Mouse (Mus musculus): Measurements from ENCODE around the gene Zfp955b. TPM values are rescaled to one million over a fixed set of nuclear protein-coding genes. Genes with fewer than 3 reads are reported as not detected.

The Zfp955b gene
- polyA plus RNA-seq, 1 experiment from 2014 or later = 10.3 TPM

Other genes starting within 250 kb of the Zfp955b start
- gene 4921501E09Rik, start 221.5 kb upstream of the Zfp955b start, polyA plus RNA-seq (2015; fragmentation: Nextera tagmentation; extraction: Ambion mirVana) = not detected in 2 replicates
- 4.4 and 5.6 TPM in 2 replicates for gene Zfp563, start 200.2 kb upstream of the Zfp955b start, polyA plus RNA-seq (2015; fragmentation: Nextera tagmentation; extraction: Ambion mirVana)
- 0.08 and 0.12 TPM in 2 replicates for gene Morc2b, start 149.9 kb upstream of the Zfp955b start, polyA plus RNA-seq (2015; fragmentation: Nextera tagmentation; extraction: Ambion mirVana)
- gene Olfr55, start 121.1 kb upstream of the Zfp955b start, polyA plus RNA-seq (2015; fragmentation: Nextera tagmentation; extraction: Ambion mirVana) = not detected in 2 replicates
- gene Olfr239, start 98.2 kb upstream of the Zfp955b start, polyA plus RNA-seq (2015; fragmentation: Nextera tagmentation; extraction: Ambion mirVana) = 0.05 TPM in 1 of 2 replicates, not detected in the other
- gene Olfr1564, start 67.9 kb upstream of the Zfp955b start, polyA plus RNA-seq (2015; fragmentation: Nextera tagmentation; extraction: Ambion mirVana) = 0.03 TPM in 1 of 2 replicates, not detected in the other
- 16.0 and 17.4 TPM in 2 replicates for gene Zfp955a, start 34.4 kb upstream of the Zfp955b start, polyA plus RNA-seq (2015; fragmentation: Nextera tagmentation; extraction: Ambion mirVana)
- gene Olfr63, start 24.9 kb upstream of the Zfp955b start, polyA plus RNA-seq (2015; fragmentation: Nextera tagmentation; extraction: Ambion mirVana) = 0.04 TPM in 1 of 2 replicates, not detected in the other
- gene Zfp81, start 69.3 kb downstream of the Zfp955b start, polyA plus RNA-seq (2015; fragmentation: Nextera tagmentation; extraction: Ambion mirVana) = 6.3 and 6.5 TPM in 2 replicates
- 6.7 and 7.9 TPM in 2 replicates for gene Zfp101, start 105.1 kb downstream of the Zfp955b start, polyA plus RNA-seq (2015; fragmentation: Nextera tagmentation; extraction: Ambion mirVana)
- not detected in 2 replicates for gene Actl9, start 143.4 kb downstream of the Zfp955b start, polyA plus RNA-seq (2015; fragmentation: Nextera tagmentation; extraction: Ambion mirVana)
- gene Adamts10, start 234.7 kb downstream of the Zfp955b start, polyA plus RNA-seq (2015; fragmentation: Nextera tagmentation; extraction: Ambion mirVana) = 31.5 and 43.8 TPM in 2 replicates

Data from heart, embryonic 16.5 days (tissue).